In the genomic region with DNA sequence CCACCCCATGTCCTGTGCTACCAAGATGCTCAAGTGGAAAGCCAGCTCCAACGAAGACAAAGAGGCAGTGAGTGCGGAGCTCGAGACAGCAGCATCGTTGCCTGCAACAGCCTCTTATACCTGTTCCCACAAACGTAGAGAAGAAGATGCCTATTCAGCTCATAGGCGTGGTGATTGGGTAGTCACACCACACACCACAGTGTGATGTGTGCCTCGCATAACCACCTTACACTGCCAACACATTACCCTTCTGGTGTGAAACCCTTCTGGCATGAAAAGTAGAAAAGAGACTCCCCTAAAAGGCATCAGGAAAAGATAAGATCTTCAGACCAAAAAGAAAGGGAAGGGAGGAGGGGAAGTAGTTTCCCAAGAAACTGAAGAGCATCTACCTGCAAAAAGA, we compare ENCODE assay signal across 26 mouse cellular contexts. TPM values are rescaled to one million over a fixed set of nuclear protein-coding genes. Genes with fewer than 3 reads are reported as not detected.
"Had no signal": no experiment of that assay in that cellular context is flagged by ENCODE, and none has a peak within 500 bp of the region (broad histone marks: within the 10 kb centered on the region; RNA-seq: fewer than 3 reads in every experiment).

No protein-coding gene starts in this region.

- H3K27ac ChIP-seq: midbrain, embryonic 10.5 days; midbrain, embryonic 13.5 days; neural tube, embryonic 13.5 days; neural tube, embryonic 15.5 days had no signal

- H3K36me3 ChIP-seq: midbrain, embryonic 10.5 days; midbrain, embryonic 13.5 days; neural tube, embryonic 13.5 days; neural tube, embryonic 15.5 days had no signal

- H3K9ac ChIP-seq: lung, embryonic 14.5 days; midbrain, embryonic 13.5 days; neural tube, embryonic 13.5 days; neural tube, embryonic 15.5 days had no signal

- H3K4me1 ChIP-seq: midbrain, embryonic 10.5 days; midbrain, embryonic 13.5 days; neural tube, embryonic 13.5 days; neural tube, embryonic 15.5 days had no signal

- H3K9me3 ChIP-seq: midbrain, embryonic 10.5 days; neural tube, embryonic 15.5 days had no signal

- H3K27me3 ChIP-seq: midbrain, embryonic 13.5 days; neural tube, embryonic 13.5 days; neural tube, embryonic 15.5 days had no signal

- H3K4me3 ChIP-seq: midbrain, embryonic 10.5 days; midbrain, embryonic 13.5 days; myocyte; neural tube, embryonic 13.5 days; neural tube, embryonic 15.5 days had no signal

- H3K4me2 ChIP-seq: lung, embryonic 14.5 days; midbrain, embryonic 13.5 days; neural tube, embryonic 13.5 days; neural tube, embryonic 15.5 days had no signal

- ATAC-seq: midbrain, embryonic 13.5 days; midbrain, embryonic 16.5 days had no signal

- DNase-seq: lung, adult 18-20 months; lung, embryonic 14.5 days; lung, postnatal 10 days; lung, postnatal 4 days; retina, postnatal 1 day; right cerebral cortex, adult 18-20 months; right cerebral cortex, postnatal 25 days; right cerebral cortex, postnatal 4 days; spleen, adult 18-20 months; thymus, adult 18-20 months; thymus, postnatal 14 days; thymus, postnatal 36 days had no signal

RNA-seq across cellular contexts. Expression of a gene that starts 45.8 kb away (rescaled TPM):
- total RNA-seq: megakaryocyte, adult 5-6 weeks; megakaryocyte-erythroid progenitor cell, adult 5-6 weeks had no signal
- polyA plus RNA-seq: lung, embryonic 14.5 days; lung, embryonic 16.5 days; midbrain, embryonic 10.5 days; midbrain, embryonic 13.5 days; midbrain, embryonic 16.5 days; myocyte; neural tube, embryonic 11.5 days; neural tube, embryonic 13.5 days; neural tube, embryonic 15.5 days; small intestine, adult 2 months; stomach, embryonic 14.5 days; stomach, embryonic 16.5 days; thymus, postnatal 0 days had no signal
